Mouse (Mus musculus) intestine, postnatal 0 days (tissue): ENCODE results near the gene Vps37c. TPM values are rescaled to one million over a fixed set of nuclear protein-coding genes. Genes with fewer than 3 reads are reported as not detected.

Source experiments
- ATAC-seq: fragments of 200-750 bp; cut with Nextera tagmentation; 2 replicates; pipeline ENCODE4 v1.8.0; 2017; ENCODE audit warnings: mild to moderate bottlenecking, moderate TSS enrichment, moderate library complexity
- H3K27ac ChIP-seq: fragments of 300-500 bp; sonication (generic); 2 replicates; pipeline ENCODE4 v1.5.1; 2014; ENCODE audit warnings: mild to moderate bottlenecking, low read depth, low read length, moderate library complexity
- H3K27me3 ChIP-seq: fragments of 300-500 bp; sonication (generic); replicated peaks from 2 replicates; pipeline ENCODE4 v1.6.1; 2014; ENCODE audit warnings: low read length, mixed read lengths; ENCODE audit not compliant: control insufficient read depth, insufficient read depth
- H3K36me3 ChIP-seq: fragments of 300-500 bp; sonication (generic); 2 replicates; pipeline ENCODE4 v1.6.1; 2014; ENCODE audit warnings: mild to moderate bottlenecking, moderate library complexity; ENCODE audit not compliant: control insufficient read depth, insufficient read depth
- H3K4me1 ChIP-seq: fragments of 300-500 bp; sonication (generic); replicated peaks from 2 replicates; pipeline ENCODE4 v1.6.1; 2014; ENCODE audit warnings: antibody characterized with exemption, low read length, mixed read lengths; ENCODE audit not compliant: control insufficient read depth, insufficient read depth
- H3K4me2 ChIP-seq: fragments of 300-500 bp; sonication (generic); replicated peaks from 2 replicates; pipeline ENCODE4 v1.6.1; 2014; ENCODE audit warnings: low read depth, mild to moderate bottlenecking, moderate library complexity
- H3K4me3 ChIP-seq: fragments of 300-500 bp; sonication (generic); 2 replicates; pipeline ENCODE4 v1.5.1; 2014; ENCODE audit warnings: low read depth, low read length
- H3K9ac ChIP-seq: fragments of 300-500 bp; sonication (generic); 2 replicates; pipeline ENCODE4 v1.6.1; 2014; ENCODE audit warnings: mild to moderate bottlenecking, low read depth, low read length
- H3K9me3 ChIP-seq: fragments of 300-500 bp; sonication (generic); 2 replicates; pipeline ENCODE4 v1.6.1; 2016; ENCODE audit warnings: mixed run types; ENCODE audit not compliant: control insufficient read depth
- CTCF ChIP-seq: sonication (generic); IDR thresholded peaks from 2 replicates; pipeline ENCODE4 v1.5.1; 2016; ENCODE audit warnings: low read depth, mild to moderate bottlenecking, control low read depth, antibody characterized with exemption, moderate library complexity
- WGBS: fragments of 180-500 bp; shearing (Covaris S2); extraction: QIAGEN DNeasy Blood & Tissue Kit; methylation state at CpG from one replicate; pipeline ENCODE4 v1.1.7; 2014; 5-methylcytosine and 5-hydroxymethylcytosine counted together
- polyA plus RNA-seq: library from polyadenylated mRNA; unstranded; fragments of >200 nt; fragmentation: Nextera tagmentation; extraction: Ambion mirVana; gene quantifications from 2 replicates; pipeline ENCODE4 v1.2.1, GENCODE M21; 2015

Gene Vps37c
- polyA plus RNA-seq, 1 experiment from 2014 or later: 32.2 TPM

DNA sequence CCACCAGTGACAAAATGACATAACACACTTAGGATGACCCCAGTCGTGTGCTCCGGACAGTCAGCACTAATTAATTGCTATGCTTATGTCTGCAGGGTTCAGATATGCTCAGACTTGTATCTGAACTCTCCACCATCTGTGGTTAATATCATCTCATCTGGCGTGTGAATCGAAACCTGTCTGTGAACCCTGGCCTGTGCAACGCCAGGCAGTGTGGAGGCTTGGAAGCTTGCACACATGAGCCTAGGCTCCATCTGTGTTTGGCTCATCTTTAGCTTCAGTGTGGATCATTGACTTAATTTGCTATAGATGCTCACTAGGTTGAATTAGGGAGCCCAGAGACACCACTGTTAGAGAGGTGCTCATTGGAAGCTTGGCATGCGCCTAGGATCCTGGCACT is 73.9 kb downstream of the Vps37c start:
- Histone ChIP-seq H3K27ac (no peak overlapping the region), H3K9ac (no peak overlapping the region), H3K4me3 (no peak overlapping the region), H3K4me2 (no peak overlapping the region), H3K4me1 (no peaks in the 10 kb centered on the region), H3K36me3 (no peaks in the 10 kb centered on the region), H3K9me3 (no peaks in the 10 kb centered on the region), H3K27me3 (no peaks in the 10 kb centered on the region)
- WGBS: 68% methylated on average over 6 of the region's 6 CpGs
- TF ChIP-seq CTCF: no peak
- ATAC-seq: no peak

DNA sequence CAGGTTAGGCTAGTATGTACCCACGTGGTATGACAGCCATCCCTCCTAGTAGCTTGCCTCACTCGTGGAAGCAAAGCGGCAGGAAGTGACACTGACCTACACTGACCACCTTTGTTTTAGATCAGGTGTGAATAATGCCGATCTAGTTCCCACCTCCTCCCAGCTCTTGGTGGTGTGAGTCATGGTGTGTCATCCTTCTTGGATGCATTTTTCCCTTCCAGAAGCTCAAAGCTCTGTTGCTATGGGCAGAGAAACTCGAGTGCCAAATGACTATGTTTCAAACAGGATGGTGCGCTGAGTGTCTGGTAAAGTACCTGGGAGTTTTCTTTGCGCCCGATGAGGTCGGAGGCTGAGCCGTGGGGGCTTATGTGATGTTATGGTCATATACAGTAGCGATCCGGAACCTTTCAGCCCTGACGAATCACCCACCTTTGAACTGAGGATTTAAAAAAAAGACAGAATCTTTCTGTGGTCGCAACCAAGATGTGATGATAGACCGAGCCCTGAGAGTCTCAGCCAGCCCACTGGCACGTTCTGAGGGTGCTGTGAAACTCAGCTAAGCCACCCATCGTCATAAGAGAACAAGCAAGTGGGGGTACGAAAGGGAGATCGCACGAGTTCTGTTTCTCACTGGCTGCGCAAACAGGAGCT is 75.0 kb downstream of the Vps37c start:
- WGBS: 72% methylated on average over 21 of the region's 21 CpGs
- Histone ChIP-seq H3K27me3 (no peaks in the 10 kb centered on the region), H3K27ac (no peak overlapping the region), H3K9ac (no peak overlapping the region), H3K36me3 (no peaks in the 10 kb centered on the region), H3K4me3 (no peak overlapping the region), H3K4me1 (no peaks in the 10 kb centered on the region), H3K9me3 (no peaks in the 10 kb centered on the region), H3K4me2 (no peak overlapping the region)
- no peak for TF ChIP-seq CTCF
- no peak for ATAC-seq

Other genes with a start within 250 kb of the Vps37c start
- 12.5 and 14.3 TPM in 2 replicates for gene Lrrc10b, start 231.3 kb upstream of the Vps37c start, polyA plus RNA-seq
- 26.1 and 27.8 TPM in 2 replicates for gene Ppp1r32, start 205.8 kb upstream of the Vps37c start, polyA plus RNA-seq
- 17.7 and 18.1 TPM in 2 replicates for gene Cpsf7, start 163.5 kb upstream of the Vps37c start, polyA plus RNA-seq
- gene Sdhaf2, start 162.6 kb upstream of the Vps37c start, polyA plus RNA-seq: 42.5 and 46.3 TPM in 2 replicates
- 11.0 and 12.2 TPM in 2 replicates for gene Tmem216, start 132.5 kb upstream of the Vps37c start, polyA plus RNA-seq
- gene Cyb561a3, start 111.6 kb upstream of the Vps37c start, polyA plus RNA-seq: 23.2 and 24.3 TPM in 2 replicates
- gene Tmem138, start 111.4 kb upstream of the Vps37c start, polyA plus RNA-seq: 10.7 and 10.8 TPM in 2 replicates
- 97.9 and 100 TPM in 2 replicates for gene Ddb1, start 83.4 kb upstream of the Vps37c start, polyA plus RNA-seq
- gene Tkfc, start 83.1 kb upstream of the Vps37c start, polyA plus RNA-seq: 76.4 and 83.9 TPM in 2 replicates
- gene Vwce, start 54.5 kb upstream of the Vps37c start, polyA plus RNA-seq: 7.1 and 8.4 TPM in 2 replicates
- 5.0 and 24.6 TPM in 2 replicates for gene Pga5, start 10.7 kb upstream of the Vps37c start, polyA plus RNA-seq
- 0.12 and 0.18 TPM in 2 replicates for gene Cd5, start 50.3 kb downstream of the Vps37c start, polyA plus RNA-seq
- gene Cd6, start 141.3 kb downstream of the Vps37c start, polyA plus RNA-seq: 0.05 TPM in 1 of 2 replicates, not detected in the other
- gene Slc15a3, start 151.0 kb downstream of the Vps37c start, polyA plus RNA-seq: 0.93 and 0.94 TPM in 2 replicates
- 7.1 and 7.5 TPM in 2 replicates for gene Tmem132a, start 181.2 kb downstream of the Vps37c start, polyA plus RNA-seq
- gene Tmem109, start 193.3 kb downstream of the Vps37c start, polyA plus RNA-seq: 35.8 and 36.2 TPM in 2 replicates
- 20.3 and 24.6 TPM in 2 replicates for gene Prpf19, start 206.5 kb downstream of the Vps37c start, polyA plus RNA-seq
- gene Zp1, start 231.9 kb downstream of the Vps37c start, polyA plus RNA-seq: not detected in 2 replicates
- not detected in 2 replicates for gene Ptgdr2, start 248.4 kb downstream of the Vps37c start, polyA plus RNA-seq